10 mouse cellular contexts compared by ENCODE assay signal in the genomic region with DNA sequence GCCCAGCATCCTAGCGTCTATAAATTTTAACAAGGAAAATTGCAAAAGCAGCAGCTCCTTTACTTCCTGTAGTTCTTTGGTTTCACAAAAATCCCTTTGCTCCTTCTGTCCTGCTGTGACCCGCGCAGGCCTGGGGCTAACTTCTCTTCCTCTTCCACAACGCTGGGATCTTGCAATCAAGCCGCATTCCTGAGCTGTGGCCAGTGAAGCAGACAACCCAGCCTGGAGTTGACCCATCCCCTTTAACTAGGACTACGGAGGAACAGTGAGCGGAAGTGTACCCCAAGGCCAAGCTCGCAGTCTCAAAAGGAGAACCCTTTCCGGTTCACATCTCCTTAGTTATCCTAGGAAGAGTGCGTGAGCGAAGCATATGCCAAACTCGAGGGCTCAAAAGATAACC. TPM values are rescaled to one million over a fixed set of nuclear protein-coding genes. Genes with fewer than 3 reads are reported as not detected.
A peak's percentile ranks its signal among the peaks of the same experiment; 100 is the strongest.
DNase-seq lines count a peak whose midpoint lies in the region; ATAC-seq and TF ChIP-seq lines count a peak whose summit lies in the region.
"Had no signal": no experiment of that assay in that cellular context is flagged by ENCODE, and none has a peak within 500 bp of the region (broad histone marks: within the 10 kb centered on the region; RNA-seq: fewer than 3 reads in every experiment).

No protein-coding gene starts in this region.

- H3K4me3 ChIP-seq in kidney, adult 2 months (ENCODE audit: insufficient read depth, low read depth, low read length) = peak overlapping the region; percentile 1; the same call in 1 of the 2 replicates
- H3K4me3 ChIP-seq in macrophage (ENCODE audit: inconsistent target) = no peak overlapping the region
- H3K4me3 ChIP-seq: heart, adult 2 months had no signal

- ATAC-seq in granulocyte monocyte progenitor cell, adult 5-6 weeks (replicated peaks; ENCODE audit: poor library complexity, severe bottlenecking) = peak; percentile 61

- peak overlapping the region; percentile 88 for H3K27ac ChIP-seq in kidney, adult 2 months (ENCODE audit: insufficient read depth, low read depth, low read length)
- H3K27ac ChIP-seq in macrophage = peak overlapping the region; percentile 32
- H3K27ac ChIP-seq: heart, adult 2 months had no signal

- DNase-seq in kidney, adult 2 months = peak; percentile 91
- peak; percentile 62 to 79 for DNase-seq in kidney, postnatal 4 days
- no peak for DNase-seq in gastrocnemius, postnatal 25 days
- DNase-seq in testis, postnatal 14 days (ENCODE audit: low spot score) = no peak
- DNase-seq in ovary, postnatal 14 days (ENCODE audit: low spot score) = no peak
- no peak for DNase-seq in adrenal gland, postnatal 14 days
- DNase-seq: thymus, postnatal 4 days had no signal

- H3K79me2 ChIP-seq in macrophage (ENCODE audit: inconsistent target) = no peaks in the 10 kb centered on the region

- H3K4me1 ChIP-seq in kidney, adult 2 months (ENCODE audit: control insufficient read depth, insufficient read depth, low read length) = peaks cover 25% of the 10 kb centered on the region; the same call in 1 of the 2 replicates

- TF ChIP-seq POLR2A in kidney, adult 2 months (IDR thresholded peaks at IDR 0.05; ENCODE audit: low read depth, low read length) = no peak

- H3K36me3 ChIP-seq in kidney, adult 2 months (ENCODE audit: control insufficient read depth, insufficient read depth, low read length) = no peaks in the 10 kb centered on the region
- no peaks in the 10 kb centered on the region for H3K36me3 ChIP-seq in macrophage (ENCODE audit: inconsistent target)

- 25% methylated on average over 12 of the region's 12 CpGs for WGBS in kidney, adult 2 months
- 29% methylated on average over 12 of the region's 12 CpGs for WGBS in macrophage (ENCODE audit: missing documents)

- TF ChIP-seq CTCF in kidney, adult 2 months (conservative IDR thresholded peaks at IDR 0.05; ENCODE audit: insufficient read depth, insufficient read length, low read depth, low read length) = no peak

- no peaks in the 10 kb centered on the region for H3K27me3 ChIP-seq in kidney, adult 2 months (replicated peaks; ENCODE audit: control insufficient read depth, insufficient read depth, low read length)

RNA-seq across cellular contexts. Expression of a gene that starts 9.1 kb away (rescaled TPM):
- total RNA-seq in granulocyte monocyte progenitor cell, adult 5-6 weeks (2014; fragmentation: Nextera tagmentation) = 4.7 and 7.9 TPM in 2 replicates
- total RNA-seq in granulocyte monocyte progenitor cell, adult 5-6 weeks (2017) = 2.3 and 2.5 TPM in 2 replicates
- 418 and 456 TPM in 2 replicates for polyA plus RNA-seq in kidney, adult 2 months (2012; rRNA removed)
- 10 to 100 TPM in 13 of 26 experiments, 1 to 10 TPM in 12, not detected in 1; 1.1 to 29.7 (median 10.3) TPM for total RNA-seq in macrophage (2018; cell fraction: chromatin; rRNA removed)
- total RNA-seq in macrophage (2018; cell fraction: cytosol; rRNA removed) = 10 to 100 TPM; 14.4 to 38.7 (median 22.4) TPM
- total RNA-seq in macrophage (2018; cell fraction: nucleus; rRNA removed) = 10 to 100 TPM in 15 of 26 experiments, 1 to 10 TPM in 11; 1.5 to 36.4 (median 11.3) TPM
- 19.3 to 52.8 TPM (median 22.6 TPM) in 3 replicates for polyA plus RNA-seq in macrophage (2018)
- total RNA-seq in gastrocnemius, postnatal 25 days (2021) = not detected
- 26.1 and 32.9 TPM in 2 replicates for total RNA-seq in adrenal gland, postnatal 14 days (2021)

RNA-seq across cellular contexts. Expression of a gene that starts 9.2 kb away (rescaled TPM):
- 114 TPM in 2 replicates for total RNA-seq in granulocyte monocyte progenitor cell, adult 5-6 weeks (2014; fragmentation: Nextera tagmentation)
- total RNA-seq in granulocyte monocyte progenitor cell, adult 5-6 weeks (2017) = 98.3 and 98.8 TPM in 2 replicates
- polyA plus RNA-seq in kidney, adult 2 months (2012; rRNA removed) = 1.7 and 4.7 TPM in 2 replicates
- total RNA-seq in macrophage (2018; cell fraction: chromatin; rRNA removed) = 100 to 1,000 TPM in 7 of 26 experiments, 10 to 100 TPM in 15, 1 to 10 TPM in 4; 2.3 to 143 (median 67.4) TPM
- total RNA-seq in macrophage (2018; cell fraction: cytosol; rRNA removed) = 10 to 100 TPM; 22.9 to 67.0 (median 46.1) TPM
- total RNA-seq in macrophage (2018; cell fraction: nucleus; rRNA removed) = 100 to 1,000 TPM in 3 of 26 experiments, 10 to 100 TPM in 21, 1 to 10 TPM in 2; 8.6 to 110 (median 52.7) TPM
- polyA plus RNA-seq in macrophage (2018) = 51.1 to 71.1 TPM (median 65.5 TPM) in 3 replicates
- under 1 TPM in 1 of 2 experiments, not detected in 1; 0.61 TPM for total RNA-seq in gastrocnemius, postnatal 25 days (2021)
- 3.6 and 14.8 TPM in 2 replicates for total RNA-seq in adrenal gland, postnatal 14 days (2021)

RNA-seq across cellular contexts. Expression of a gene that starts 41.8 kb away (rescaled TPM):
- total RNA-seq in granulocyte monocyte progenitor cell, adult 5-6 weeks (2014; fragmentation: Nextera tagmentation) = 5.4 and 6.1 TPM in 2 replicates
- total RNA-seq in granulocyte monocyte progenitor cell, adult 5-6 weeks (2017) = not detected in 2 replicates
- polyA plus RNA-seq in kidney, adult 2 months (2012; rRNA removed) = 160 and 163 TPM in 2 replicates
- total RNA-seq in macrophage (2018; cell fraction: chromatin; rRNA removed) = 10 to 100 TPM in 7 of 26 experiments, 1 to 10 TPM in 15, not detected in 4; 1.0 to 34.6 (median 4.7) TPM
- 100 to 1,000 TPM in 1 of 26 experiments, 10 to 100 TPM in 20, 1 to 10 TPM in 5; 8.0 to 123 (median 38.7) TPM for total RNA-seq in macrophage (2018; cell fraction: cytosol; rRNA removed)
- 10 to 100 TPM in 13 of 26 experiments, 1 to 10 TPM in 13; 2.4 to 50.5 (median 11.4) TPM for total RNA-seq in macrophage (2018; cell fraction: nucleus; rRNA removed)
- 54.7 to 86.5 TPM (median 73.9 TPM) in 3 replicates for polyA plus RNA-seq in macrophage (2018)
- 1 to 10 TPM; 2.5 to 3.0 TPM for total RNA-seq in gastrocnemius, postnatal 25 days (2021)
- total RNA-seq in adrenal gland, postnatal 14 days (2021) = 45.7 and 50.1 TPM in 2 replicates

RNA-seq across cellular contexts. Expression of a gene that starts 50.6 kb away (rescaled TPM):
- total RNA-seq in granulocyte monocyte progenitor cell, adult 5-6 weeks (2014; fragmentation: Nextera tagmentation) = 25.4 and 27.4 TPM in 2 replicates
- total RNA-seq in granulocyte monocyte progenitor cell, adult 5-6 weeks (2017) = 32.5 and 44.6 TPM in 2 replicates
- 0.24 and 1.2 TPM in 2 replicates for polyA plus RNA-seq in kidney, adult 2 months (2012; rRNA removed)
- total RNA-seq in macrophage (2018; cell fraction: chromatin; rRNA removed) = 100 to 1,000 TPM in 4 of 26 experiments, 10 to 100 TPM in 22; 22.7 to 151 (median 51.9) TPM
- total RNA-seq in macrophage (2018; cell fraction: cytosol; rRNA removed) = 10 to 100 TPM; 50.1 to 91.9 (median 68.9) TPM
- total RNA-seq in macrophage (2018; cell fraction: nucleus; rRNA removed) = 100 to 1,000 TPM in 16 of 26 experiments, 10 to 100 TPM in 10; 40.2 to 153 (median 105) TPM
- 63.8 to 75.4 TPM (median 64.7 TPM) in 3 replicates for polyA plus RNA-seq in macrophage (2018)
- under 1 TPM; 0.08 to 0.13 TPM for total RNA-seq in gastrocnemius, postnatal 25 days (2021)
- 8.1 and 11.9 TPM in 2 replicates for total RNA-seq in adrenal gland, postnatal 14 days (2021)

Comparison
In these comparisons a context has a peak if more than half of its experiments do, and no peak if none do; other contexts are left out.
1. DNase-seq: peak in kidney, adult 2 months (single experiment) and kidney, postnatal 4 days (2 of 2); none in gastrocnemius, postnatal 25 days (single experiment), testis, postnatal 14 days (single experiment), ovary, postnatal 14 days (single experiment) and adrenal gland, postnatal 14 days (single experiment).